Mouse (Mus musculus) ES-E14 (cell line): ENCODE data around the gene Tpk1. TPM values are rescaled to one million over a fixed set of nuclear protein-coding genes. Genes with fewer than 3 reads are reported as not detected.
A peak's percentile ranks its signal among the peaks of the same experiment; 100 is the strongest.
"Not testable (repeated sequence)": the region's sequence is repeated elsewhere in the genome, so short reads cannot be mapped to it uniquely, and the experiment has no call there.

Source experiments
- DNase-seq: peaks from one replicate; pipeline ENCODE4 v3.0.0-alpha.2; 2013; ENCODE audit warnings: low read depth, low spot score
- H3K27ac ChIP-seq: 2 replicates; pipeline ENCODE4 v1.5.1; 2012; ENCODE audit warnings: low read depth, mild to moderate bottlenecking, low read length, moderate library complexity, mixed read lengths; ENCODE audit not compliant: poor library complexity, insufficient read depth, severe bottlenecking
- H3K36me3 ChIP-seq: 2 replicates; pipeline ENCODE4 v1.6.1; 2012; ENCODE audit warnings: mild to moderate bottlenecking, low read length, moderate library complexity, mixed read lengths; ENCODE audit not compliant: control insufficient read depth, poor library complexity, insufficient read depth, severe bottlenecking
- H3K4me1 ChIP-seq, 2 experiments: fragments of 150-350 bp in 1 of 2; sonication (generic) in 1 of 2; 2 replicates each; pipeline ENCODE4 v1.6.1; 2012; ENCODE audit warnings: low read length in 2 of 2, mild to moderate bottlenecking in 1 of 2, mixed read lengths in 1 of 2; ENCODE audit not compliant: control insufficient read depth in 2 of 2, insufficient read depth in 2 of 2, poor library complexity in 1 of 2
- H3K4me3 ChIP-seq, 2 experiments: fragments of 150-350 bp in 1 of 2; sonication (generic) in 1 of 2; 2 replicates each; pipeline ENCODE4 v1.5.1; 2012; ENCODE audit warnings: low read length in 2 of 2, low read depth in 1 of 2, mild to moderate bottlenecking in 1 of 2, mixed read lengths in 1 of 2; ENCODE audit not compliant: insufficient read depth in 1 of 2, poor library complexity in 1 of 2, severe bottlenecking in 1 of 2
- H3K9ac ChIP-seq: 2 replicates; pipeline ENCODE4 v1.6.1; 2012; ENCODE audit warnings: low read depth, mild to moderate bottlenecking, low read length, mixed read lengths; ENCODE audit not compliant: poor library complexity, insufficient read depth, severe bottlenecking
- H3K9me3 ChIP-seq: fragments of 150-350 bp; sonication (generic); 2 replicates; pipeline ENCODE4 v1.6.1; 2012; ENCODE audit warnings: low read depth, mild to moderate bottlenecking, low read length; ENCODE audit not compliant: control insufficient read depth, insufficient read depth
- CHD2 ChIP-seq: IDR thresholded peaks from 2 replicates; pipeline ENCODE4 v1.6.1; 2014; ENCODE audit warnings: mild to moderate bottlenecking, low read depth, low read length, inconsistent platforms
- HCFC1 ChIP-seq: IDR thresholded peaks from 2 replicates; pipeline ENCODE4 v1.6.1; 2012; ENCODE audit warnings: low read length, inconsistent platforms, borderline replicate concordance; ENCODE audit not compliant: insufficient read depth
- MAFK ChIP-seq: IDR thresholded peaks from 2 replicates; pipeline ENCODE4 v1.6.1; 2014; ENCODE audit warnings: mild to moderate bottlenecking, low read depth, low read length, inconsistent platforms; ENCODE audit not compliant: insufficient read depth
- ZC3H11A ChIP-seq: IDR thresholded peaks from 2 replicates; pipeline ENCODE4 v1.6.1; 2012; ENCODE audit warnings: low read depth, mild to moderate bottlenecking, inconsistent platforms, low read length, borderline replicate concordance
- ZNF384 ChIP-seq: IDR thresholded peaks from 2 replicates; pipeline ENCODE4 v1.6.1; 2012; ENCODE audit warnings: low read depth, low read length, inconsistent platforms
- in situ Hi-C, 2 experiments: fragments of 600-800 bp; cut with MboI; formaldehyde crosslinking; loops; one replicate each; pipeline ENCODE4 v1.15.1; 2025; ENCODE audit warnings: low sequenced_read_pairs in 2 of 2, inconsistent platforms in 1 of 2; ENCODE audit not compliant: unreplicated experiment in 2 of 2
- total RNA-seq: library from RNA; depleted of rRNA; stranded (reverse); fragments of 300-350 nt; gene quantifications from 2 replicates; pipeline ENCODE4 v1.2.3, GENCODE M21; 2012

Tpk1 gene
- total RNA-seq, 1 experiment, result 13.3 TPM

- H3K36me3 ChIP-seq, result no peaks in the 10 kb centered on the region
- no peak overlapping the region for H3K4me3 ChIP-seq
- TF ChIP-seq HCFC1 (no peak), MAFK (0 out of 2 replicates have a peak, but pooled peaks have one; percentile 42), ZC3H11A (no peak), CHD2 (no peak), ZNF384 (no peak)
- H3K4me1 ChIP-seq, result no peaks in the 10 kb centered on the region
- no peak for DNase-seq
- no peak overlapping the region for H3K9ac ChIP-seq
- in situ Hi-C loops, result no loop called here
- no peaks in the 10 kb centered on the region for H3K9me3 ChIP-seq
- H3K27ac ChIP-seq, result no peak overlapping the region
Observed at GRCm38 (mm10) chr6:43633308-43633963, 32.6 kb downstream of the Tpk1 start.

GRCm38 (mm10) chr6:43632871-43633270 is 33.2 kb downstream of the Tpk1 start:
- Histone ChIP-seq H3K4me3 (no peak overlapping the region), H3K36me3 (no peaks in the 10 kb centered on the region), H3K9ac (no peak overlapping the region), H3K9me3 (no peaks in the 10 kb centered on the region), H3K4me1 (no peaks in the 10 kb centered on the region), H3K27ac (no peak overlapping the region)
- TF ChIP-seq HCFC1, result no peak
- no peak for TF ChIP-seq ZNF384
- no peak for TF ChIP-seq CHD2
- no peak for TF ChIP-seq MAFK
- in situ Hi-C loops, result no loop called here
- DNase-seq, result no peak

GRCm38 (mm10) chr6:43623448-43623847 is 42.6 kb downstream of the Tpk1 start:
- H3K4me3 ChIP-seq, H3K9ac ChIP-seq, in situ Hi-C loops, H3K4me1 ChIP-seq, DNase-seq, H3K9me3 ChIP-seq, H3K36me3 ChIP-seq, H3K27ac ChIP-seq: not testable (repeated sequence)

- Histone ChIP-seq H3K4me3 (no peak overlapping the region), H3K27ac (no peak overlapping the region), H3K9me3 (no peaks in the 10 kb centered on the region), H3K36me3 (no peaks in the 10 kb centered on the region), H3K4me1 (no peaks in the 10 kb centered on the region), H3K9ac (no peak overlapping the region)
- in situ Hi-C loops, result no loop called here
- TF ChIP-seq ZNF384, result no peak
- no peak for TF ChIP-seq ZC3H11A
- DNase-seq, result no peak
Observed at GRCm38 (mm10) chr6:43619258-43619657, 46.8 kb downstream of the Tpk1 start.

- in situ Hi-C loops, result no loop called here
- no peak for TF ChIP-seq MAFK
- no peak for TF ChIP-seq CHD2
- TF ChIP-seq ZC3H11A, result no peak
- TF ChIP-seq HCFC1, result no peak
- TF ChIP-seq ZNF384, result no peak
Observed at GRCm38 (mm10) chr6:43611770-43612169, 54.3 kb downstream of the Tpk1 start.

More at GRCm38 (mm10) chr6:43611770-43612169, 54.3 kb downstream of the Tpk1 start:
- Histone ChIP-seq H3K9me3 (no peaks in the 10 kb centered on the region), H3K36me3 (no peaks in the 10 kb centered on the region), H3K9ac (no peak overlapping the region), H3K4me3 (no peak overlapping the region), H3K4me1 (peaks cover 0 to 1% of the 10 kb centered on the region in 2 experiments; a peak in 1 of 4 replicates), H3K27ac (no peak overlapping the region)
- no peak for DNase-seq
